Mouse (Mus musculus) limb, embryonic 10.5 days (tissue): Measurements from ENCODE around the gene Fcnb. TPM values are rescaled to one million over a fixed set of nuclear protein-coding genes. Genes with fewer than 3 reads are reported as not detected.

ENCODE experiments used
- DNase-seq: peaks from one replicate; pipeline ENCODE4 v3.0.0-alpha.2; 2017; ENCODE audit warnings: low spot score
- H3K27ac ChIP-seq: fragments of 300-500 bp; sonication (generic); 2 replicates; pipeline ENCODE4 v1.5.1; 2016; ENCODE audit warnings: mild to moderate bottlenecking
- H3K27me3 ChIP-seq: fragments of 300-500 bp; sonication (generic); 2 replicates; pipeline ENCODE4 v1.6.1; 2016; ENCODE audit warnings: low read depth, mild to moderate bottlenecking; ENCODE audit not compliant: poor library complexity, severe bottlenecking
- H3K36me3 ChIP-seq: fragments of 300-500 bp; sonication (generic); 2 replicates; pipeline ENCODE4 v1.6.1; 2016; ENCODE audit warnings: mild to moderate bottlenecking, moderate library complexity
- H3K4me1 ChIP-seq: fragments of 300-500 bp; sonication (generic); 2 replicates; pipeline ENCODE4 v1.6.1; 2016
- H3K4me3 ChIP-seq: fragments of 300-500 bp; sonication (generic); 2 replicates; pipeline ENCODE4 v1.5.1; 2016; ENCODE audit warnings: mild to moderate bottlenecking, moderate library complexity
- H3K9me3 ChIP-seq: fragments of 300-500 bp; sonication (generic); replicated peaks from 2 replicates; pipeline ENCODE4 v1.6.1; 2016; ENCODE audit warnings: mild to moderate bottlenecking
- WGBS: fragments of 180-500 bp; shearing (Covaris S2); methylation state at CpG from one replicate; pipeline ENCODE4 v1.1.7; 2016; 5-methylcytosine and 5-hydroxymethylcytosine counted together
- polyA plus RNA-seq: library from polyadenylated mRNA; unstranded; fragments of >200 nt; fragmentation: Nextera tagmentation; extraction: Ambion mirVana; gene quantifications from 2 replicates; pipeline ENCODE4 v1.2.1, GENCODE M21; 2016

The Fcnb gene
- polyA plus RNA-seq, 1 experiment from 2014 or later = 0.19 TPM

- Histone ChIP-seq H3K4me3 (no peak overlapping the region), H3K27ac (no peak overlapping the region), H3K9me3 (no peaks in the 10 kb centered on the region), H3K36me3 (peaks cover 21% of the 10 kb centered on the region; the same call in 1 of the 2 replicates), H3K27me3 (no peaks in the 10 kb centered on the region), H3K4me1 (peaks cover 7% of the 10 kb centered on the region; the same call in 1 of the 2 replicates)
- WGBS = 93% methylated on average over 12 of the region's 12 CpGs
- DNase-seq = no peak
These were observed 46.9 kb downstream of the Fcnb start for GRCm38 (mm10) chr2:28037505-28038390.

- no peaks in the 10 kb centered on the region for H3K27me3 ChIP-seq
- H3K36me3 ChIP-seq = peaks cover 25% of the 10 kb centered on the region
- peaks cover 9% of the 10 kb centered on the region; the same call in 1 of the 2 replicates for H3K4me1 ChIP-seq
- no peak overlapping the region for H3K27ac ChIP-seq
- 90% methylated on average over 13 of the region's 13 CpGs for WGBS
- H3K4me3 ChIP-seq = no peak overlapping the region
- DNase-seq = no peak
- H3K9me3 ChIP-seq = no peaks in the 10 kb centered on the region
These were observed 47.9 kb downstream of the Fcnb start for GRCm38 (mm10) chr2:28036788-28037187.

- no peaks in the 10 kb centered on the region for H3K9me3 ChIP-seq
- no peaks in the 10 kb centered on the region for H3K27me3 ChIP-seq
- peaks cover 42% of the 10 kb centered on the region for H3K36me3 ChIP-seq
- no peak overlapping the region for H3K4me3 ChIP-seq
- WGBS = 87% methylated on average over 13 of the region's 13 CpGs
- no peak for DNase-seq
- H3K27ac ChIP-seq = no peak overlapping the region
- H3K4me1 ChIP-seq = peaks cover 9% of the 10 kb centered on the region; the same call in 1 of the 2 replicates
These were observed 50.5 kb downstream of the Fcnb start for GRCm38 (mm10) chr2:28034011-28034710.

GRCm38 (mm10) chr2:28032469-28032868 is 52.2 kb downstream of the Fcnb start:
- H3K36me3 ChIP-seq = peaks cover 53% of the 10 kb centered on the region
- H3K4me3 ChIP-seq = no peak overlapping the region
- no peak for DNase-seq
- no peak overlapping the region for H3K27ac ChIP-seq
- no peaks in the 10 kb centered on the region for H3K27me3 ChIP-seq
- no peaks in the 10 kb centered on the region for H3K9me3 ChIP-seq
- WGBS = 94% methylated on average over 11 of the region's 11 CpGs
- peaks cover 9% of the 10 kb centered on the region; the same call in 1 of the 2 replicates for H3K4me1 ChIP-seq

GRCm38 (mm10) chr2:28031860-28032259 is 52.8 kb downstream of the Fcnb start:
- Histone ChIP-seq H3K4me1 (peaks cover 7% of the 10 kb centered on the region; the same call in 1 of the 2 replicates), H3K36me3 (peaks cover 56% of the 10 kb centered on the region), H3K4me3 (no peak overlapping the region), H3K27ac (no peak overlapping the region), H3K27me3 (no peaks in the 10 kb centered on the region), H3K9me3 (no peaks in the 10 kb centered on the region)
- no peak for DNase-seq
- WGBS = 90% methylated on average over 9 of the region's 9 CpGs

Other genes with a start within 250 kb of the Fcnb start
- gene Col5a1, start 198.5 kb downstream of the Fcnb start, polyA plus RNA-seq = 13.5 and 21.4 TPM in 2 replicates
- gene Olfm1, start 108.1 kb upstream of the Fcnb start, polyA plus RNA-seq = 13.2 and 20.0 TPM in 2 replicates